Mouse (Mus musculus) kidney, adult 2 months (tissue): Measurements from ENCODE around the gene Zfp14. TPM values are rescaled to one million over a fixed set of nuclear protein-coding genes. Genes with fewer than 3 reads are reported as not detected.

ENCODE experiments used
- DNase-seq: peaks from one replicate; pipeline ENCODE4 v3.0.0; 2021
- H3K27ac ChIP-seq: fragments of 200-500 bp; 2 replicates; pipeline ENCODE4 v1.5.1; 2012; ENCODE audit warnings: low read depth, low read length, control low read depth, inconsistent platforms; ENCODE audit not compliant: insufficient read depth
- H3K27me3 ChIP-seq: fragments of 200-500 bp; replicated peaks from 2 replicates; pipeline ENCODE4 v1.6.1; 2012; ENCODE audit warnings: mild to moderate bottlenecking, moderate library complexity, low read length, inconsistent platforms; ENCODE audit not compliant: control insufficient read depth, insufficient read depth
- H3K36me3 ChIP-seq: fragments of 200-500 bp; 2 replicates; pipeline ENCODE4 v1.6.1; 2012; ENCODE audit warnings: mild to moderate bottlenecking, moderate library complexity, low read length, inconsistent platforms; ENCODE audit not compliant: control insufficient read depth, insufficient read depth
- H3K4me1 ChIP-seq: fragments of 200-500 bp; 2 replicates; pipeline ENCODE4 v1.6.1; 2011; ENCODE audit warnings: low read length; ENCODE audit not compliant: control insufficient read depth, insufficient read depth
- H3K4me3 ChIP-seq: fragments of 200-500 bp; 2 replicates; pipeline ENCODE4 v1.5.1; 2011; ENCODE audit warnings: mild to moderate bottlenecking, low read depth, low read length, control low read depth; ENCODE audit not compliant: insufficient read depth
- CTCF ChIP-seq: fragments of 200-500 bp; conservative IDR thresholded peaks from 2 replicates; pipeline ENCODE4 v1.5.1; 2011; ENCODE audit warnings: low read depth, mild to moderate bottlenecking, control low read depth, low read length, moderate library complexity, mixed read lengths; ENCODE audit not compliant: insufficient read depth, insufficient read length
- POLR2A ChIP-seq: fragments of 200-500 bp; IDR thresholded peaks from one replicate; pipeline ENCODE4 v1.6.1; 2011; ENCODE audit warnings: low read depth, low read length, control low read depth
- WGBS: fragments of 180-500 bp; shearing (Covaris S2); methylation state at CpG from one replicate; pipeline ENCODE4 v1.1.7; 2018; 5-methylcytosine and 5-hydroxymethylcytosine counted together
- polyA plus RNA-seq: library from polyadenylated mRNA; depleted of rRNA; stranded (reverse); fragments of >200 nt; gene quantifications from 2 replicates; pipeline ENCODE4 v1.2.3, GENCODE M21; 2012; rRNA removed

Gene Zfp14
- polyA plus RNA-seq, 1 experiment = 1.7 TPM

GRCm38 (mm10) chr7:29993340-29993739 is 57.8 kb downstream of the Zfp14 start:
- Histone ChIP-seq H3K36me3 (no peaks in the 10 kb centered on the region; the same call in 1 of the 2 replicates), H3K27ac (no peak overlapping the region), H3K4me1 (peaks cover 4% of the 10 kb centered on the region; the same call in 1 of the 2 replicates), H3K4me3 (no peak overlapping the region), H3K27me3 (no peaks in the 10 kb centered on the region)
- 84% methylated on average over 9 of the region's 9 CpGs for WGBS
- TF ChIP-seq POLR2A = no peak
- TF ChIP-seq CTCF = no peak
- peak; percentile 30 for DNase-seq

- no peak overlapping the region for H3K4me3 ChIP-seq
- no peak for TF ChIP-seq CTCF
- TF ChIP-seq POLR2A = no peak
- H3K27ac ChIP-seq = no peak overlapping the region
- DNase-seq = no peak
- WGBS = 85% methylated on average over 8 of the region's 8 CpGs
- H3K4me1 ChIP-seq = peaks cover 4% of the 10 kb centered on the region; the same call in 1 of the 2 replicates
- no peaks in the 10 kb centered on the region; the same call in 1 of the 2 replicates for H3K36me3 ChIP-seq
- H3K27me3 ChIP-seq = no peaks in the 10 kb centered on the region
These were observed 58.5 kb downstream of the Zfp14 start for GRCm38 (mm10) chr7:29992698-29993097.

- peak; percentile 76 for DNase-seq
- peak overlapping the region; percentile 70 for H3K27ac ChIP-seq
- H3K4me1 ChIP-seq = peaks cover 9% of the 10 kb centered on the region; the same call in 1 of the 2 replicates
- 71% methylated on average over 11 of the region's 11 CpGs for WGBS
- H3K36me3 ChIP-seq = no peaks in the 10 kb centered on the region; the same call in 1 of the 2 replicates
- no peaks in the 10 kb centered on the region for H3K27me3 ChIP-seq
- TF ChIP-seq POLR2A (no peak), CTCF (no peak)
- no peak overlapping the region for H3K4me3 ChIP-seq
These were observed 62.1 kb downstream of the Zfp14 start for GRCm38 (mm10) chr7:29989031-29989430.

- peaks cover 9% of the 10 kb centered on the region; the same call in 1 of the 2 replicates for H3K4me1 ChIP-seq
- TF ChIP-seq CTCF (no peak), POLR2A (no peak)
- no peaks in the 10 kb centered on the region; the same call in 1 of the 2 replicates for H3K36me3 ChIP-seq
- no peaks in the 10 kb centered on the region for H3K27me3 ChIP-seq
- 67% methylated on average over 5 of the region's 5 CpGs for WGBS
- no peak overlapping the region for H3K27ac ChIP-seq
- H3K4me3 ChIP-seq = no peak overlapping the region
- DNase-seq = peak; percentile 29
These were observed 63.6 kb downstream of the Zfp14 start for GRCm38 (mm10) chr7:29987551-29987950.

Other genes with a start within 250 kb of the Zfp14 start
- 2.6 and 3.3 TPM in 2 replicates for gene Zfp790, start 235.3 kb downstream of the Zfp14 start, polyA plus RNA-seq
- gene Zfp940, start 197.7 kb downstream of the Zfp14 start, polyA plus RNA-seq = 0.48 and 0.61 TPM in 2 replicates
- gene Zfp420, start 191.4 kb downstream of the Zfp14 start, polyA plus RNA-seq = 1.7 and 1.8 TPM in 2 replicates
- 2.1 and 2.4 TPM in 2 replicates for gene Zfp27, start 144.8 kb downstream of the Zfp14 start, polyA plus RNA-seq
- gene Zfp383, start 143.2 kb downstream of the Zfp14 start, polyA plus RNA-seq = 1.1 and 1.5 TPM in 2 replicates
- 4.7 and 5.0 TPM in 2 replicates for gene Zfp74, start 97.3 kb downstream of the Zfp14 start, polyA plus RNA-seq
- gene Zfp568, start 67.4 kb downstream of the Zfp14 start, polyA plus RNA-seq = 4.5 and 5.0 TPM in 2 replicates
- 0.29 and 0.42 TPM in 2 replicates for gene Zfp82, start 21.5 kb upstream of the Zfp14 start, polyA plus RNA-seq
- gene Gm26920, start 39.0 kb upstream of the Zfp14 start, polyA plus RNA-seq = 0.07 TPM in 1 of 2 replicates, not detected in the other
- gene Zfp566, start 39.1 kb upstream of the Zfp14 start, polyA plus RNA-seq = 1.4 and 2.1 TPM in 2 replicates
- 13.2 and 18.1 TPM in 2 replicates for gene Zfp260, start 43.4 kb upstream of the Zfp14 start, polyA plus RNA-seq
- 0.64 and 1.4 TPM in 2 replicates for gene Zfp382, start 70.6 kb upstream of the Zfp14 start, polyA plus RNA-seq
- 11.1 and 11.8 TPM in 2 replicates for gene Zfp146, start 118.4 kb upstream of the Zfp14 start, polyA plus RNA-seq
- gene Cox7a1, start 132.8 kb upstream of the Zfp14 start, polyA plus RNA-seq = 76.0 and 141 TPM in 2 replicates
- 724 and 781 TPM in 2 replicates for gene Capns1, start 147.4 kb upstream of the Zfp14 start, polyA plus RNA-seq
- 187 and 196 TPM in 2 replicates for gene Polr2i, start 180.6 kb upstream of the Zfp14 start, polyA plus RNA-seq
- gene Tbcb, start 180.9 kb upstream of the Zfp14 start, polyA plus RNA-seq = 51.8 and 72.2 TPM in 2 replicates
- gene Ovol3, start 184.3 kb upstream of the Zfp14 start, polyA plus RNA-seq = 0.19 and 0.27 TPM in 2 replicates
- gene Thap8, start 228.7 kb upstream of the Zfp14 start, polyA plus RNA-seq = 0.11 TPM in 1 of 2 replicates, not detected in the other
- 5.8 and 7.2 TPM in 2 replicates for gene Wdr62, start 229.0 kb upstream of the Zfp14 start, polyA plus RNA-seq
- 4.2 and 4.9 TPM in 2 replicates for gene Clip3, start 240.3 kb upstream of the Zfp14 start, polyA plus RNA-seq